Mouse (Mus musculus) left cerebral cortex, adult 2 months (tissue): ENCODE data around the gene Tecpr1. TPM values are rescaled to one million over a fixed set of nuclear protein-coding genes. Genes with fewer than 3 reads are reported as not detected.

Source experiments
- DNase-seq, 2 experiments: peaks; one replicate each; pipeline ENCODE4 v3.0.0; 2021 to 2022; ENCODE audit warnings: low spot score in 2 of 2, mixed read lengths in 1 of 2; ENCODE audit errors: extremely low spot score in 1 of 2
- H3K27ac ChIP-seq: fragments of 200-600 bp; 2 replicates; pipeline ENCODE4 v1.8.1; 2022
- H3K4me3 ChIP-seq: fragments of 200-600 bp; 2 replicates; pipeline ENCODE4 v1.8.1; 2022
- CTCF ChIP-seq: fragments of 200-600 bp; IDR thresholded peaks from 2 replicates; pipeline ENCODE4 v1.8.1; 2022; ENCODE audit warnings: antibody characterized with exemption, mild to moderate bottlenecking, moderate library complexity
- intact Hi-C: fragments of 180-260 bp; cut with DNase I; formaldehyde crosslinking; loops from one replicate; pipeline ENCODE4 v1.15.1; 2025
- total RNA-seq, 2 experiments: library from RNA; stranded (reverse); gene quantifications; 2 replicates each; pipeline ENCODE4 v1.2.3; 2021

Tecpr1 gene
- total RNA-seq, 2 experiments from 2014 or later = 95.3 to 103 TPM

DNA sequence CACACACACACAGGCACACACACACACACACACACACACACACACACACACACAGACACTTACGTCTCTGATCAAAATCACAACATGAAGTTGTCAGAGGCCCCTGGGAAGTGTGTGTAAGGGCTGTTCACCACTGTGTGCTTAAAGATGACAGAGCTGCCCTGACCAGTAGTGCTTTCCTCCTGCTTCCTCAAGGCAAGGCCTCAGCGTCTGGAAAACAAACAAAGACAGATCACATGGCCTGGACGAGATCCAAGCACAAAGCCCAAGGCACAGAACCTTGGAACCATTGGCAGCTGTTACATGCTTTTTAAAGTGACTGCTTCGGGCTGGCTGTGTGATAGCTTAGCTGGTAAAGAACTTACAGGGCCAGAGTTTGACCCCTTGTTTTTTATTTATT, 64.8 kb downstream of the Tecpr1 start:
- no peak overlapping the region for H3K4me3 ChIP-seq
- no peak for TF ChIP-seq CTCF
- no peak for DNase-seq
- H3K27ac ChIP-seq = peak overlapping the region; percentile 59
- intact Hi-C loops = no loop called here

DNA sequence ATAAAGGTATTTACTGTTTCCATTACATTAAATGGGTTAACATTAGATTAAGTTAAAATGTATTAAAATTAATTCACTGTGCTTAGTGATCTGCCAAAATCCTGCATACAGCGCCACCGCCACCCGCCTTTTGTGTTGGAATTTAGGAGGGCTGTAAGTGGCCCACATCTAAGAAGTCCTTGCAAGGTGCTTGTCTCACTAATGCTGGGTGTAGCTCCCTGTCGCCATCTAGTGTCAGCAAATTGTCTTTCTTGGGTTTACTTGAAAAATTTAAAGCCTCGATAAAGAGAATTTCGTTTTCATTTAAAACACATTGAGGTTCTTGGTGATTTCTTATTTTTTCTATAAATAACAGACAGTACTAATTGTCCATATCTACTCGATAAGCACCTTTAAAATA, 68.9 kb downstream of the Tecpr1 start:
- H3K27ac ChIP-seq = no peak overlapping the region
- intact Hi-C loops = loop anchor here (1.0 to 2.0 kb wide), 2 partner anchors 54 to 114 kb away; partner anchors contain the start of gene Lmtk2
- peak; percentile 56 to 62 for DNase-seq
- peak; percentile 93 for TF ChIP-seq CTCF
- no peak overlapping the region for H3K4me3 ChIP-seq

DNA sequence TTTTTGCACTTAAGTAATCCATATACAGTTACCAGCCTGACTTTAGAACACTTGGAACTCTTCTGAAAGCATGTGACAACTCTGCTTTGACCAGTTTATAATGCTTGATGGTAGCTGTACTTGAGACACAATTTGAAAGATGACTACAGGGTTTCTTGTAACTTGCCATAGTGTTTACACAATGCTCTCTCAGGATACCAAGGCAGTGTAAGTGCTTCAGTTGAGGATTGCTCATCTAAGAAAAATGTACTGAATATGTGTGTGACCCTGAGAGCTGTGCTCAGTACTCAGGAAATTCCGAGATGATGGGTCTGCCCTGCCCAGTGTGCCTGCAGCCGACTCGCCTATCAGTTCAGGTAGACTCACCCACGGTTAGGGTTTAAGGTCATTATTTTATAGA, 72.1 kb downstream of the Tecpr1 start:
- no peak overlapping the region for H3K27ac ChIP-seq
- no peak overlapping the region for H3K4me3 ChIP-seq
- TF ChIP-seq CTCF = no peak
- intact Hi-C loops = no loop called here
- DNase-seq = no peak

DNA sequence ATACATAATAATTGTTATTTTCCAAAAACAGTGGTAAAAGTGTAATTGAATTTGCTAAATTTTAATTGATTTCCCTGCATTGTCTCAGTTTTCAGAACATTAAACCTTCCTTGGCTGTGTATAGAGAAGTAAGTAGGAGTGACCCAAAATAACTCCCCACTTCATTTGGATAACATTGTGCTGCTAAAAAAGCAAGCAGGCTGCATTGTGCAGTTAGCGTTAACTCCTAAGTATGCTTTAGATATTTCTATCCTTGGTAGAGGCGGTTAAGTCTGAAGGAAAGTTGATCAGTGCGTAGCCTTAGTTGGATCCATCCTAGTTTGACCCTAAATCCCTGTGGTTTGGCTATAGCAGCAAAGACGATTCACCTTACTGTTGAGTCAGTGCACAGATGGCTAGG, 73.9 kb downstream of the Tecpr1 start:
- intact Hi-C loops = no loop called here
- no peak for DNase-seq
- TF ChIP-seq CTCF = no peak
- Histone ChIP-seq H3K4me3 (no peak overlapping the region), H3K27ac (no peak overlapping the region)

DNA sequence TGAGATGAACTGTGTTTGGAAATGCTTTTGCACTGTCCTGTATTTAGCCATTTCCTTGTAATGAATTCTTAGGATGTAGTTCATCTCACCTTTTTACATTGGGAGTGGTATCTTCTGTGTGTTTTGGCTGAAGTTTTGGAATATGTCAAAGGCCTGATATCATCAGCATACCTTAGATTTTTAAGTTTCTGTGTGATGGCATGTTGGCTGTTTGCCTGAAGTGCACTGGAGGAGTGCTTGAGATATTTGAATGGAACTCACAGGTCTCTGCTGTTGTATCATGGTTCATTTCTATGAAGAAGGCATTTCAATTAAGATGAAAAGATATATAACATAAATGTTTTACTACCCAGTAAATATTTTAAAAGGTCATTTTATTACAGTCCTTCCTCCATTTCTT, 76.5 kb downstream of the Tecpr1 start:
- Histone ChIP-seq H3K4me3 (no peak overlapping the region), H3K27ac (no peak overlapping the region)
- DNase-seq = no peak
- TF ChIP-seq CTCF = no peak
- intact Hi-C loops = no loop called here

Other genes with a start within 250 kb of the Tecpr1 start
- 10 to 100 TPM; 40.9 to 43.0 TPM for gene Ccz1, start 208.7 kb downstream of the Tecpr1 start, total RNA-seq
- gene Ocm, start 196.9 kb downstream of the Tecpr1 start, total RNA-seq = 1 to 10 TPM; 1.1 to 2.2 TPM
- 100 to 1,000 TPM; 171 to 173 TPM for gene Lmtk2, start 123.2 kb downstream of the Tecpr1 start, total RNA-seq
- gene Bhlha15, start 33.3 kb downstream of the Tecpr1 start, total RNA-seq = under 1 TPM; 0.35 to 0.43 TPM
- 10 to 100 TPM; 65.5 to 72.7 TPM for gene Bri3, start 20.8 kb upstream of the Tecpr1 start, total RNA-seq
- under 1 TPM; 0.35 to 0.41 TPM for gene Baiap2l1, start 134.5 kb upstream of the Tecpr1 start, total RNA-seq